Mouse (Mus musculus) layer of hippocampus, adult 18-20 months (tissue): Measurements from ENCODE around the gene Ndufa7. TPM values are rescaled to one million over a fixed set of nuclear protein-coding genes. Genes with fewer than 3 reads are reported as not detected.
"Not testable (repeated sequence)": the region's sequence is repeated elsewhere in the genome, so short reads cannot be mapped to it uniquely, and the experiment has no call there.

Experiments
- DNase-seq, 2 experiments: peaks; one replicate each; pipeline ENCODE4 v3.0.0; 2022; ENCODE audit warnings: low spot score in 2 of 2
- microRNA-seq, 2 experiments: library from miRNA; unstranded; fragments of <30 nt; microRNA quantifications; one replicate each; pipeline ENCODE4 v1.2.0; 2021
- total RNA-seq, 2 experiments: library from RNA; stranded (reverse); gene quantifications; 2 replicates each; pipeline ENCODE4 v1.2.3; 2021

Ndufa7 gene
- total RNA-seq, 2 experiments from 2014 or later: 199 to 208 TPM

GRCm38 (mm10) chr17:33865330-33866030 is 41.1 kb downstream of the Ndufa7 start:
- peak; percentile 64 to 86 for DNase-seq

GRCm38 (mm10) chr17:33873537-33873936 is 49.2 kb downstream of the Ndufa7 start, which contains the start of gene Gm7029:
TSS of gene Gm7029 (plus strand) at chr17:33873837.
- not testable (repeated sequence) for DNase-seq

GRCm38 (mm10) chr17:33874411-33874810 is 50.0 kb downstream of the Ndufa7 start:
- DNase-seq: no peak

- DNase-seq: not testable (repeated sequence)
Measured at GRCm38 (mm10) chr17:33875797-33876196, 51.4 kb downstream of the Ndufa7 start.

- DNase-seq: not testable (repeated sequence)
Measured at GRCm38 (mm10) chr17:33884320-33884719, 59.9 kb downstream of the Ndufa7 start.

- DNase-seq: not testable (repeated sequence)
Measured at GRCm38 (mm10) chr17:33887802-33888201, 63.4 kb downstream of the Ndufa7 start.

Small RNAs within 50 kb of the gene (microRNA-seq; reads per million reads assigned to microRNA genes)
- 0 reads per million in 2 experiments for gene Gm27740

Other genes with a start within 250 kb of the Ndufa7 start
- 10 to 100 TPM; 43.8 to 47.2 TPM for gene Zfp414, start 195.5 kb upstream of the Ndufa7 start, total RNA-seq
- gene Pram1, start 186.5 kb upstream of the Ndufa7 start, total RNA-seq: under 1 TPM in 1 of 2 experiments, not detected in 1; 0.30 TPM
- 100 to 1,000 TPM; 136 to 150 TPM for gene Hnrnpm, start 137.7 kb upstream of the Ndufa7 start, total RNA-seq
- gene March2, start 105.9 kb upstream of the Ndufa7 start, total RNA-seq: 10 to 100 TPM; 86.2 to 87.1 TPM
- 100 to 1,000 TPM; 341 to 345 TPM for gene Rab11b, start 64.0 kb upstream of the Ndufa7 start, total RNA-seq
- gene Angptl4, start 42.7 kb upstream of the Ndufa7 start, total RNA-seq: 1 to 10 TPM; 2.6 to 3.5 TPM
- 10 to 100 TPM; 27.6 to 28.8 TPM for gene Kank3, start 14.1 kb upstream of the Ndufa7 start, total RNA-seq
- gene Rps28, start within 50 bp of the Ndufa7 start, total RNA-seq: 100 to 1,000 TPM; 756 to 834 TPM
- 10 to 100 TPM; 20.4 to 23.3 TPM for gene Cd320, start 18.5 kb downstream of the Ndufa7 start, total RNA-seq
- gene Gm7029, start 49.3 kb downstream of the Ndufa7 start, total RNA-seq: not detected
- 1 to 10 TPM; 1.8 to 2.6 TPM for gene Kifc1, start 66.1 kb downstream of the Ndufa7 start, total RNA-seq
- gene Platr17, start 80.6 kb downstream of the Ndufa7 start, total RNA-seq: under 1 TPM in 1 of 2 experiments, not detected in 1; 0.42 TPM
- gene Daxx, start 84.8 kb downstream of the Ndufa7 start, total RNA-seq: 10 to 100 TPM; 29.6 to 32.9 TPM
- gene Tapbp, start 91.3 kb downstream of the Ndufa7 start, total RNA-seq: 10 to 100 TPM; 38.3 to 38.5 TPM
- 10 to 100 TPM; 34.3 to 34.4 TPM for gene Zbtb22, start 91.3 kb downstream of the Ndufa7 start, total RNA-seq
- 10 to 100 TPM; 61.9 to 63.0 TPM for gene Rgl2, start 105.0 kb downstream of the Ndufa7 start, total RNA-seq
- 10 to 100 TPM; 94.9 to 95.8 TPM for gene Pfdn6, start 115.8 kb downstream of the Ndufa7 start, total RNA-seq
- gene Wdr46, start 116.1 kb downstream of the Ndufa7 start, total RNA-seq: 10 to 100 TPM; 13.2 to 15.5 TPM
- 1 to 10 TPM; 5.1 to 5.2 TPM for gene B3galt4, start 126.9 kb downstream of the Ndufa7 start, total RNA-seq
- gene Vps52, start 131.2 kb downstream of the Ndufa7 start, total RNA-seq: 10 to 100 TPM; 76.1 to 79.8 TPM
- gene Rps18, start 131.4 kb downstream of the Ndufa7 start, total RNA-seq: 100 to 1,000 TPM; 319 to 336 TPM
- gene H2-K1, start 175.8 kb downstream of the Ndufa7 start, total RNA-seq: 10 to 100 TPM; 25.5 to 26.9 TPM
- gene Ring1, start 200.1 kb downstream of the Ndufa7 start, total RNA-seq: 10 to 100 TPM; 39.0 to 40.8 TPM
- 10 to 100 TPM; 59.7 to 63.9 TPM for gene H2-Ke6, start 203.5 kb downstream of the Ndufa7 start, total RNA-seq
- gene Slc39a7, start 207.1 kb downstream of the Ndufa7 start, total RNA-seq: 100 to 1,000 TPM in 1 of 2 experiments, 10 to 100 TPM in 1; 90.7 to 105 TPM
- gene Rxrb, start 207.2 kb downstream of the Ndufa7 start, total RNA-seq: 10 to 100 TPM; 77.1 to 85.8 TPM
- 10 to 100 TPM; 22.5 to 23.4 TPM for gene Col11a2, start 214.9 kb downstream of the Ndufa7 start, total RNA-seq